Mouse (Mus musculus) heart, embryonic 13.5 days (tissue): ENCODE results near the gene Gmcl1. TPM values are rescaled to one million over a fixed set of nuclear protein-coding genes. Genes with fewer than 3 reads are reported as not detected.

Experiments used
- ATAC-seq: fragments of 200-750 bp; cut with Nextera tagmentation; 2 replicates; pipeline ENCODE4 v1.8.0; 2017; ENCODE audit warnings: moderate TSS enrichment; ENCODE audit not compliant: insufficient number of reproducible peaks, low FRiP score, low TSS enrichment; ENCODE audit errors: extremely low read depth
- H3K27ac ChIP-seq: fragments of 300-500 bp; sonication (generic); replicated peaks from 2 replicates; pipeline ENCODE4 v1.5.1; 2015; ENCODE audit warnings: moderate library complexity, mild to moderate bottlenecking, inconsistent platforms
- H3K27me3 ChIP-seq: fragments of 300-500 bp; sonication (generic); replicated peaks from 2 replicates; pipeline ENCODE4 v1.6.1; 2015; ENCODE audit warnings: mild to moderate bottlenecking, inconsistent platforms
- H3K36me3 ChIP-seq: fragments of 300-500 bp; sonication (generic); 2 replicates; pipeline ENCODE4 v1.6.1; 2015; ENCODE audit warnings: mild to moderate bottlenecking, inconsistent platforms
- H3K4me1 ChIP-seq: fragments of 300-500 bp; sonication (generic); 2 replicates; pipeline ENCODE4 v1.6.1; 2015; ENCODE audit warnings: inconsistent platforms
- H3K4me2 ChIP-seq: fragments of 300-500 bp; sonication (generic); 2 replicates; pipeline ENCODE4 v1.6.1; 2015; ENCODE audit warnings: inconsistent platforms, mild to moderate bottlenecking, moderate library complexity
- H3K4me3 ChIP-seq: fragments of 300-500 bp; sonication (generic); 2 replicates; pipeline ENCODE4 v1.5.1; 2015; ENCODE audit warnings: moderate library complexity, mild to moderate bottlenecking, inconsistent platforms
- H3K9ac ChIP-seq: fragments of 300-500 bp; sonication (generic); 2 replicates; pipeline ENCODE4 v1.6.1; 2015; ENCODE audit warnings: inconsistent platforms, mild to moderate bottlenecking, moderate library complexity
- H3K9me3 ChIP-seq: fragments of 300-500 bp; sonication (generic); 2 replicates; pipeline ENCODE4 v1.6.1; 2016; ENCODE audit warnings: inconsistent platforms
- WGBS: fragments of 180-500 bp; shearing (Covaris S2); methylation state at CpG from one replicate; pipeline ENCODE4 v1.1.7; 2015; ENCODE audit warnings: mixed read lengths; 5-methylcytosine and 5-hydroxymethylcytosine counted together
- polyA plus RNA-seq: library from polyadenylated mRNA; unstranded; fragments of >200 nt; fragmentation: Nextera tagmentation; extraction: Ambion mirVana; gene quantifications from 2 replicates; pipeline ENCODE4 v1.2.1, GENCODE M21; 2015

The Gmcl1 gene
- 14.7 and 14.9 TPM in 2 replicates for polyA plus RNA-seq

DNA sequence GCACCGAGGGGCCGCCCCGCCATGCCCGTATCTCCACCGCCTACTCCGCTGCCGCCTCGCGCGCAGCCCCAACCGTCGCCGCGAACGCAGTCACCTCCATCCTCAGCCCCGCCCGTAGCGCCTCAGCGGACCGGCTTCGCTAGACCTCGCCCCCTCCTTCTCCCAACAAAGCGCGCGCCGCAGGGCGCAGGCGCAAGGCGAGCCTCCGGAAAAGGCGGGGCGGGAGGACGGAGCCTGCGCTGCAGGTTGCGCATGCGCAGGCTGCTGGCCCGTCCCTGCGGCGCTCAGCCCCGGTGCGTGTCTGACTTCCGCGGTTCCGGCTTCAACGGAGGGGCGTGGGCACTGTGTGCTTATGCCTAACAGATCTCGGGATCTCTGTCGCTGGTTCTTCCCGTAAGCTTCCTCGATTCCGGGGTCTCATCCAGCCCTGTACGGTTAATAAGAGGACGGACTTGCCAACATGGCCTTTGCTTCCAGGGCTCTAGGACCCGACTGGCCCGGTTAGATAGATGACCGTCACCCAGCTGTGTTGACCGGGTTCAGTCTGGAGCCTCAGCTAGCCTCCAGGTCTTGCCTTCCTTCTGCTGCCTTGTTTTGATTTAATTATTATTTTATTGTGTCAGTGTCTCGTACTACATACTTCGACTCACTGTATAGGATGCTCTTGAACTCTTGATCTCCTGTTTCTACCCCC is at the start of gene Gmcl1:
Gmcl1 (minus strand) TSS at position 201 of the 694 bp plus-strand sequence.
- ATAC-seq, result peak; percentile 94
- under 1% methylated on average over 59 of the region's 59 CpGs for WGBS
- H3K36me3 ChIP-seq, result no peaks in the 10 kb centered on the region

GRCm38 (mm10) chr6:86782342-86782741 is 49.2 kb upstream of the Gmcl1 start:
- no peak overlapping the region for H3K27ac ChIP-seq
- no peaks in the 10 kb centered on the region for H3K36me3 ChIP-seq
- no peak overlapping the region for H3K9ac ChIP-seq
- 85% methylated on average over 3 of the region's 3 CpGs for WGBS
- ATAC-seq, result no peak
- no peak overlapping the region for H3K4me3 ChIP-seq
- no peaks in the 10 kb centered on the region for H3K4me1 ChIP-seq
- H3K4me2 ChIP-seq, result no peak overlapping the region
- H3K9me3 ChIP-seq, result no peaks in the 10 kb centered on the region
- no peaks in the 10 kb centered on the region for H3K27me3 ChIP-seq

More for the DNA sequence above, at the start of gene Gmcl1:
- Histone ChIP-seq H3K4me3 (peak within 1 kb of the TSS; percentile 97), H3K4me1 (peaks cover 29% of the 10 kb centered on the region), H3K9me3 (no peaks in the 10 kb centered on the region), H3K4me2 (peak within 1 kb of the TSS; percentile 99), H3K27ac (peak within 1 kb of the TSS; percentile 88), H3K9ac (peak within 1 kb of the TSS; percentile 95), H3K27me3 (no peaks in the 10 kb centered on the region)

DNA sequence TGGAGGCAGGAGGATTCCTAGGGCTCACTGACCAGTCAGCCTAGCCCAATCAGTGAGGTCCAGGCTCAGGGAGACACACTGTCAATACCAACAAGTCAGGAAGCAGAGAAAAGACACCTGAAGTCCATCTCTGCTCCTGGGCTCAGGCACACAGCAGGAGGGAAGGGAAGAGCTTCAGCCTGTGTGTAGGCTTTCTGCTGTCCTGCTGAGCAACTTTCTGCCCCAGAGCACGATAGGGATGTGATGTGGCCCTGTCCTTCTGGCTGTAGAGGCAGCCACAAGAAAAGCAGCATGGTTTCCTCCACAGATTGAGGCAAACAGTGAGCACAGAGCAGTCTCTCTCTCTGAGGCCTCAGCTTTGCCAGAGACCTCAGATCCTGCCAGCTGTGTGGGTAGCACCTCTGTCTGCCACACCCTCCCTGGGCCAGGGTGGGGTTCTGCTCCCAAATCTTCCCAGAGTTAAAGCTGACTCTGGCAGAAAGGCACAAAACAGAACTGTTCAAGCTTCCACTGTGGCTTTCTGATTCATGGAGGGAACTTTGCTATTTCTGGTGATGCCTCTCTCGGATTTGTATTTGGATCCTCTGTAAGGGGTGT is 48.3 kb upstream of the Gmcl1 start:
- 31% methylated on average over 2 of the region's 2 CpGs for WGBS
- no peak overlapping the region for H3K27ac ChIP-seq
- no peak for ATAC-seq
- H3K4me3 ChIP-seq, result no peak overlapping the region
- H3K9me3 ChIP-seq, result no peaks in the 10 kb centered on the region
- H3K36me3 ChIP-seq, result no peaks in the 10 kb centered on the region
- H3K9ac ChIP-seq, result no peak overlapping the region
- H3K4me1 ChIP-seq, result peaks cover 8% of the 10 kb centered on the region
- H3K27me3 ChIP-seq, result no peaks in the 10 kb centered on the region
- no peak overlapping the region for H3K4me2 ChIP-seq

DNA sequence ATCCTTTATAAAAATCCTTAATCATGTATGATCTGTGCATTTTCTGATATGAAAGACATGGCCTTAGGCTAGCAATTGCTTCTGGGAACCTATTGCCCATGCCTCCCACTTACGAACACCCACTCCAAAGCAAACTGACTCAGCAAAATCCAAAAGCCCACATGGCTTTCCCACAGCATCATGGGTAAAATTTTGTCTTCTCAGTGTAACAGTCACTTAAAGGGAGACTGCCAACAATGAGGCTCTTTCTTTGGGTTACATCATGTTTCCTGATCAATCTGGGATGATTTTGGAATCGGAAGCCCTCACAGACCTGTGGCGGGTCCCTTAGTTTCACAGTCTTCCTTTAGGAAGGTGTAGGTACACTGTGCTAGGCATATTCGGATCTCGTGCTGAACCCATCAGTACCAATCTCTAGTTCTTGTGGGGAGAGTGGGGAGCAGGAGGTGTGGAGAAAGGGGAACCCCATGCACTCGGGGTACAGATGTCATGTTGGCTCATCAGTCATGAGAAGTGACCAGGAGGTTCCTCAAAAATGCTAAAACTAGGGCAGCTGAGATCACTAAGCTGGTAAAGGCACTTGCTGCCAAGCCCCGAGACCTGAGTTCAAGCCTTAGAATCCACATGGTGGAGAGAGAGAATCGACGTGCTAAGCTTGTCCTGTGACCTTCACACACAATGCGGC is 45.9 kb upstream of the Gmcl1 start:
- peaks cover 15% of the 10 kb centered on the region for H3K4me1 ChIP-seq
- H3K27ac ChIP-seq, result no peak overlapping the region
- no peaks in the 10 kb centered on the region for H3K27me3 ChIP-seq
- H3K4me2 ChIP-seq, result no peak overlapping the region
- 86% methylated on average over 10 of the region's 10 CpGs for WGBS
- ATAC-seq, result no peak
- H3K4me3 ChIP-seq, result no peak overlapping the region
- no peaks in the 10 kb centered on the region for H3K36me3 ChIP-seq
- no peaks in the 10 kb centered on the region for H3K9me3 ChIP-seq
- H3K9ac ChIP-seq, result no peak overlapping the region

GRCm38 (mm10) chr6:86777181-86777580 is 44.0 kb upstream of the Gmcl1 start:
- H3K36me3 ChIP-seq, result no peaks in the 10 kb centered on the region
- no peak overlapping the region for H3K4me3 ChIP-seq
- no peaks in the 10 kb centered on the region for H3K27me3 ChIP-seq
- no peak overlapping the region for H3K4me2 ChIP-seq
- H3K4me1 ChIP-seq, result peaks cover 15% of the 10 kb centered on the region
- H3K9me3 ChIP-seq, result no peaks in the 10 kb centered on the region
- no peak overlapping the region for H3K9ac ChIP-seq
- no peak for ATAC-seq
- WGBS, result 76% methylated on average over 3 of the region's 3 CpGs
- 0 out of 2 replicates have a peak overlapping the region, but pooled peaks have one; percentile 68 for H3K27ac ChIP-seq

DNA sequence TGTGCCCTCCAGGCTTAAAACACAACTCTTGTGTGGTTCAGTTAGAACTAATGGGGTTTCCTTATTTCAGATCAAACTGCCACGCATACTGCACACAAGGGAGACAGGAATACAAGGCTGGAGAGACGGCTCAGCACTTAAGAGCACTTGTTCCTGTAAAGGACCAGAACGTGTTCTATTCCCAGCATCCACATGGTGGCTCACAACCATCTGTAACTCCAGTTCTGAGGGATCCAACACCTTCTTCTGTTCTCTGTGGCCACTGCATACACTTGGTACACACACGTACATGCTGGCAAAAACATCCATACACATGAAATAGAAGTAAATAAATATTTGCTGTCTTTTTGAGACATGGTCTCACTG is 43.5 kb upstream of the Gmcl1 start:
- H3K9me3 ChIP-seq, result no peaks in the 10 kb centered on the region
- peak overlapping the region; percentile 43 for H3K4me2 ChIP-seq
- H3K9ac ChIP-seq, result 0 out of 2 replicates have a peak overlapping the region, but pooled peaks have one; percentile 40
- H3K4me3 ChIP-seq, result no peak overlapping the region
- peak overlapping the region; percentile 68 for H3K27ac ChIP-seq
- ATAC-seq, result no peak
- H3K36me3 ChIP-seq, result no peaks in the 10 kb centered on the region
- H3K27me3 ChIP-seq, result no peaks in the 10 kb centered on the region
- 40% methylated on average over 4 of the region's 4 CpGs for WGBS
- peaks cover 15% of the 10 kb centered on the region for H3K4me1 ChIP-seq

GRCm38 (mm10) chr6:86776001-86776705 is 43.0 kb upstream of the Gmcl1 start:
- WGBS, result 65% methylated on average over 8 of the region's 8 CpGs
- H3K4me3 ChIP-seq, result no peak overlapping the region
- 0 out of 2 replicates have a peak overlapping the region, but pooled peaks have one; percentile 40 for H3K9ac ChIP-seq
- peaks cover 15% of the 10 kb centered on the region for H3K4me1 ChIP-seq
- H3K9me3 ChIP-seq, result no peaks in the 10 kb centered on the region
- H3K27me3 ChIP-seq, result no peaks in the 10 kb centered on the region
- H3K4me2 ChIP-seq, result peak overlapping the region; percentile 43
- H3K36me3 ChIP-seq, result no peaks in the 10 kb centered on the region
- ATAC-seq, result no peak
- peak overlapping the region; percentile 68 for H3K27ac ChIP-seq

GRCm38 (mm10) chr6:86774937-86775336 is 41.8 kb upstream of the Gmcl1 start:
- Histone ChIP-seq H3K9ac (no peak overlapping the region), H3K27ac (no peak overlapping the region), H3K4me3 (no peak overlapping the region), H3K36me3 (no peaks in the 10 kb centered on the region), H3K4me2 (no peak overlapping the region), H3K9me3 (no peaks in the 10 kb centered on the region), H3K4me1 (peaks cover 15% of the 10 kb centered on the region), H3K27me3 (no peaks in the 10 kb centered on the region)
- ATAC-seq, result no peak
- WGBS, result 57% methylated on average over 6 of the region's 6 CpGs

GRCm38 (mm10) chr6:86773830-86774229 is 40.6 kb upstream of the Gmcl1 start:
- 78% methylated on average over 4 of the region's 4 CpGs for WGBS
- H3K9me3 ChIP-seq, result no peaks in the 10 kb centered on the region
- ATAC-seq, result no peak

GRCm38 (mm10) chr6:86772631-86773030 is 39.4 kb upstream of the Gmcl1 start:
- 65% methylated on average over 7 of the region's 7 CpGs for WGBS
- Histone ChIP-seq H3K9me3 (no peaks in the 10 kb centered on the region), H3K36me3 (no peaks in the 10 kb centered on the region), H3K27me3 (no peaks in the 10 kb centered on the region), H3K4me1 (peaks cover 15% of the 10 kb centered on the region), H3K4me2 (no peak overlapping the region), H3K27ac (no peak overlapping the region), H3K4me3 (no peak overlapping the region), H3K9ac (no peak overlapping the region)
- ATAC-seq, result no peak

More at GRCm38 (mm10) chr6:86773830-86774229, 40.6 kb upstream of the Gmcl1 start:
- Histone ChIP-seq H3K27ac (no peak overlapping the region), H3K4me2 (no peak overlapping the region), H3K27me3 (no peaks in the 10 kb centered on the region), H3K4me3 (no peak overlapping the region), H3K9ac (no peak overlapping the region), H3K36me3 (no peaks in the 10 kb centered on the region), H3K4me1 (peaks cover 15% of the 10 kb centered on the region)

GRCm38 (mm10) chr6:86768938-86769337 is 35.8 kb upstream of the Gmcl1 start:
- 74% methylated on average over 4 of the region's 4 CpGs for WGBS
- no peak overlapping the region for H3K9ac ChIP-seq
- H3K9me3 ChIP-seq, result no peaks in the 10 kb centered on the region

More at GRCm38 (mm10) chr6:86768938-86769337, 35.8 kb upstream of the Gmcl1 start:
- no peak for ATAC-seq
- no peak overlapping the region for H3K4me3 ChIP-seq
- no peak overlapping the region for H3K27ac ChIP-seq
- no peaks in the 10 kb centered on the region for H3K4me1 ChIP-seq
- no peaks in the 10 kb centered on the region for H3K27me3 ChIP-seq
- no peaks in the 10 kb centered on the region for H3K36me3 ChIP-seq
- no peak overlapping the region for H3K4me2 ChIP-seq
